14 mouse cellular contexts compared by ENCODE assay signal in genomic region chr12:85201830-85202147, GRCm38 (mm10). TPM values are rescaled to one million over a fixed set of nuclear protein-coding genes. Genes with fewer than 3 reads are reported as not detected.
DNase-seq lines count a peak whose midpoint lies in the region; ATAC-seq and TF ChIP-seq lines count a peak whose summit lies in the region.
"Had no signal": no experiment of that assay in that cellular context is flagged by ENCODE, and none has a peak within 500 bp of the region (broad histone marks: within the 10 kb centered on the region; RNA-seq: fewer than 3 reads in every experiment).

No protein-coding gene starts in this region.

- 73% methylated on average over 2 of the region's 2 CpGs for WGBS in neural tube, embryonic 13.5 days
- WGBS in limb, embryonic 11.5 days: 85% methylated on average over 2 of the region's 2 CpGs
- 83% methylated on average over 2 of the region's 2 CpGs for WGBS in neural tube, embryonic 15.5 days

- H3K9me3 ChIP-seq in neural tube, embryonic 13.5 days: no peaks in the 10 kb centered on the region
- no peaks in the 10 kb centered on the region for H3K9me3 ChIP-seq in limb, embryonic 11.5 days (ENCODE audit: control insufficient read depth, low read length)
- H3K9me3 ChIP-seq in neural tube, embryonic 15.5 days (replicated peaks): no peaks in the 10 kb centered on the region
- H3K9me3 ChIP-seq: megakaryocyte, embryonic 14.5 days had no signal

- no peak for TF ChIP-seq CTCF in gastrocnemius, adult 2 months (IDR thresholded peaks at IDR 0.05)

- no peak overlapping the region for H3K4me2 ChIP-seq in neural tube, embryonic 13.5 days
- no peak overlapping the region; the same call in 1 of the 2 replicates for H3K4me2 ChIP-seq in limb, embryonic 11.5 days (ENCODE audit: low read depth, severe bottlenecking)
- no peak overlapping the region for H3K4me2 ChIP-seq in neural tube, embryonic 15.5 days

- ATAC-seq in neural tube, embryonic 13.5 days (ENCODE audit: low read depth): no peak
- ATAC-seq in limb, embryonic 11.5 days (ENCODE audit: insufficient number of reproducible peaks, low FRiP score, low TSS enrichment, low read depth): no peak
- no peak for ATAC-seq in neural tube, embryonic 15.5 days (ENCODE audit: low FRiP score)

- no peak for DNase-seq in gastrocnemius, adult 2 months
- no peak for DNase-seq in gastrocnemius, postnatal 14 days
- no peak for DNase-seq in neural tube, embryonic 10.5 days (ENCODE audit: extremely low spot score, low spot score)
- DNase-seq in limb, embryonic 11.5 days (ENCODE audit: low spot score): no peak
- DNase-seq in adrenal gland, adult (ENCODE audit: inconsistent age in 2 of 2, low spot score in 1 of 2): no peak
- no peak for DNase-seq in embryo, embryonic 11 days
- DNase-seq: adrenal gland, postnatal 10 days; cerebellum, adult 11 months; heart, postnatal 10 days; kidney, adult 18-20 months had no signal

- intact Hi-C loops in gastrocnemius, adult 2 months (cut with DNase I): no loop called here
- intact Hi-C loops in gastrocnemius, postnatal 14 days (cut with DNase I; ENCODE audit: low total_unique reads): no loop called here

- no peak overlapping the region for H3K4me3 ChIP-seq in gastrocnemius, adult 2 months
- no peak overlapping the region for H3K4me3 ChIP-seq in neural tube, embryonic 13.5 days
- no peak overlapping the region for H3K4me3 ChIP-seq in limb, embryonic 11.5 days (ENCODE audit: low read depth, low read length)
- H3K4me3 ChIP-seq in neural tube, embryonic 15.5 days (replicated peaks): no peak overlapping the region
- H3K4me3 ChIP-seq: megakaryocyte, embryonic 14.5 days had no signal

- H3K36me3 ChIP-seq in neural tube, embryonic 13.5 days: no peaks in the 10 kb centered on the region
- no peaks in the 10 kb centered on the region for H3K36me3 ChIP-seq in limb, embryonic 11.5 days (ENCODE audit: control insufficient read depth, insufficient read depth, low read length)
- H3K36me3 ChIP-seq in neural tube, embryonic 15.5 days: no peaks in the 10 kb centered on the region

- no peaks in the 10 kb centered on the region for H3K27me3 ChIP-seq in neural tube, embryonic 13.5 days
- no peaks in the 10 kb centered on the region for H3K27me3 ChIP-seq in limb, embryonic 11.5 days (ENCODE audit: control insufficient read depth, insufficient read depth, low read length)
- no peaks in the 10 kb centered on the region for H3K27me3 ChIP-seq in neural tube, embryonic 15.5 days (replicated peaks)

- peaks cover 25% of the 10 kb centered on the region for H3K4me1 ChIP-seq in neural tube, embryonic 13.5 days (replicated peaks)
- peaks cover 32% of the 10 kb centered on the region for H3K4me1 ChIP-seq in limb, embryonic 11.5 days (ENCODE audit: control insufficient read depth, insufficient read depth, low read length)
- peaks cover 15% of the 10 kb centered on the region for H3K4me1 ChIP-seq in neural tube, embryonic 15.5 days

- peak overlapping the region; percentile 47; the same call in 1 of the 2 replicates for H3K9ac ChIP-seq in neural tube, embryonic 13.5 days
- no peak overlapping the region for H3K9ac ChIP-seq in limb, embryonic 11.5 days (ENCODE audit: low read length)
- H3K9ac ChIP-seq in neural tube, embryonic 15.5 days (replicated peaks): no peak overlapping the region

- H3K27ac ChIP-seq in gastrocnemius, adult 2 months: peak overlapping the region; percentile 74
- peak overlapping the region; percentile 76 for H3K27ac ChIP-seq in neural tube, embryonic 13.5 days (replicated peaks)
- H3K27ac ChIP-seq in limb, embryonic 11.5 days (replicated peaks; ENCODE audit: low read depth, low read length): peak overlapping the region; percentile 76; the same call in 1 of the 2 replicates
- peak overlapping the region; percentile 60; the same call in 1 of the 2 replicates for H3K27ac ChIP-seq in neural tube, embryonic 15.5 days (replicated peaks)

RNA-seq across cellular contexts. Expression of gene Eif2b2, which starts 17.5 kb away (rescaled TPM):
- total RNA-seq in gastrocnemius, adult 2 months (2021): 10 to 100 TPM; 56.1 to 63.1 TPM
- total RNA-seq in gastrocnemius, postnatal 14 days (2021): 10 to 100 TPM; 75.6 to 77.1 TPM
- 85.5 and 85.6 TPM in 2 replicates for polyA plus RNA-seq in neural tube, embryonic 13.5 days (2015; fragmentation: Nextera tagmentation; extraction: Ambion mirVana)
- polyA plus RNA-seq in limb, embryonic 11.5 days (2014; fragmentation: Nextera tagmentation; extraction: Ambion mirVana): 102 and 103 TPM in 2 replicates
- polyA plus RNA-seq in neural tube, embryonic 15.5 days (2015; fragmentation: Nextera tagmentation; extraction: Ambion mirVana): 74.5 and 85.5 TPM in 2 replicates

RNA-seq across cellular contexts. Expression of gene Pgf, which starts 24.2 kb away (rescaled TPM):
- total RNA-seq in gastrocnemius, adult 2 months (2021): 1 to 10 TPM; 1.5 to 1.8 TPM
- 1 to 10 TPM; 2.2 to 2.3 TPM for total RNA-seq in gastrocnemius, postnatal 14 days (2021)
- polyA plus RNA-seq in neural tube, embryonic 13.5 days (2015; fragmentation: Nextera tagmentation; extraction: Ambion mirVana): 11.6 and 12.6 TPM in 2 replicates
- 13.4 and 13.5 TPM in 2 replicates for polyA plus RNA-seq in limb, embryonic 11.5 days (2014; fragmentation: Nextera tagmentation; extraction: Ambion mirVana)
- polyA plus RNA-seq in neural tube, embryonic 15.5 days (2015; fragmentation: Nextera tagmentation; extraction: Ambion mirVana): 9.5 and 11.1 TPM in 2 replicates
- total RNA-seq: liver, adult 2 months had no signal
- polyA plus RNA-seq: liver, adult 2 months had no signal

RNA-seq across cellular contexts. Expression of gene Rps6kl1, which starts 50.7 kb away (rescaled TPM):
- total RNA-seq in gastrocnemius, adult 2 months (2021): 1 to 10 TPM in 1 of 2 experiments, under 1 TPM in 1; 0.94 to 1.1 TPM
- under 1 TPM; 0.51 to 0.89 TPM for total RNA-seq in gastrocnemius, postnatal 14 days (2021)
- 24.0 and 28.7 TPM in 2 replicates for polyA plus RNA-seq in neural tube, embryonic 13.5 days (2015; fragmentation: Nextera tagmentation; extraction: Ambion mirVana)
- 0.51 and 0.61 TPM in 2 replicates for polyA plus RNA-seq in limb, embryonic 11.5 days (2014; fragmentation: Nextera tagmentation; extraction: Ambion mirVana)
- polyA plus RNA-seq in neural tube, embryonic 15.5 days (2015; fragmentation: Nextera tagmentation; extraction: Ambion mirVana): 31.0 and 37.0 TPM in 2 replicates

Comparison
In these comparisons a context has a peak if more than half of its experiments do, and no peak if none do; other contexts are left out.
1. RNA of gene Rps6kl1, which starts 50.7 kb away (polyA plus RNA-seq): 31.0 to 37.0 TPM in neural tube, embryonic 15.5 days and 24.0 to 28.7 TPM in neural tube, embryonic 13.5 days; 0.51 to 0.61 TPM in limb, embryonic 11.5 days; every median in the first group is over 10 times any median in the second.
2. Peak in every context shown above with its lines, with median percentiles within 50 percentile points of each other: H3K27ac ChIP-seq.